Mouse (Mus musculus): ENCODE results near the gene Pik3r2.

DNA sequence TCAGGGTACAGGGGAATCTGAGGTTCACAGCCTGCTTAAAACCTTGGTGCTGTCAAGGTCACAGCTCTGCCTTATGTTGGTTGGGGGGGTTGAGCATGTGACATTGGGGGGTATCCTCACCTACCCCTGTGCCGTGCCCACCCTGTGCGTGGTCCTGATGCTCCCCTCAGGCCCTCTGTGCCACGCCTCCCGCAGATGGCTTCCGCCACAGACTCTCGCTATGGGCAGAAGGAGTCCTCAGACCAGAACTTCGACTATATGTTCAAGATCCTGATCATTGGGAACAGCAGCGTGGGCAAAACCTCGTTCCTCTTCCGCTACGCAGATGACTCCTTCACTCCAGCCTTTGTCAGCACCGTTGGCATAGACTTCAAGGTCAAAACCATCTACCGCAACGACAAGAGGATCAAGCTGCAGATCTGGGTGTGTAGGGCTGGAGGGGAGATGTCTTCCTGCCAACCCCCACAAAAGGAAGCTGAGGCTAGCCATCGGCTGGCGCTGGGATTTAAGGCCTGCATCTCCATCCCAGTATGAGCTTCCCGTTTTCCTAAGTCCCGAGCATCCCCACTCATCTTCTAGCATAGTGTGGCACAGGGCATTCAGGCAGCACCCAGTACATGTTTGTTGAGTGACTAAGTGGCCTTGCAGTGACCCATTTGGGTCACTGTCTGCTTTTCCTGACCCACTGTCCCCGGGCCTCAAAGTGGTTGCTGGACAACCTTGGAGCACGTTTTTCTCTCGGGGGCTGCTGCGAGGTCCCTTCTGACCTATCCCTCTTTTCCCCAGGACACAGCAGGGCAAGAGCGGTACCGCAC, 20.6 kb downstream of the Pik3r2 start:
- TF ChIP-seq CTCF (IDR thresholded peaks at IDR 0.05) (no peak), EP300 (IDR thresholded peaks at IDR 0.05) (no peak)

All from lung, postnatal 0 days (tissue).